Mouse (Mus musculus): ENCODE measurements around the gene Zfp644. TPM values are rescaled to one million over a fixed set of nuclear protein-coding genes. Genes with fewer than 3 reads are reported as not detected.

Zfp644 gene
- polyA plus RNA-seq, 1 experiment from 2014 or later: 119 TPM

GRCm38 (mm10) chr5:106709388-106710084, 12.4 kb upstream of the Zfp644 start:
- H3K4me3 ChIP-seq (ENCODE audit: low read depth, low read length): no peak overlapping the region
- no peak for DNase-seq (ENCODE audit: low spot score)
- no peaks in the 10 kb centered on the region for H3K27me3 ChIP-seq (ENCODE audit: control insufficient read depth, insufficient read depth, low read length)
- H3K9me3 ChIP-seq (ENCODE audit: control insufficient read depth, low read length): no peaks in the 10 kb centered on the region
- no peak overlapping the region for H3K4me2 ChIP-seq (replicated peaks; ENCODE audit: low read depth, low read length)
- 45% methylated on average over 11 of the region's 11 CpGs for WGBS
- ATAC-seq (ENCODE audit: low FRiP score): no peak
- no peak overlapping the region for H3K27ac ChIP-seq (ENCODE audit: low read depth, low read length)
- H3K4me1 ChIP-seq (replicated peaks; ENCODE audit: control insufficient read depth, insufficient read depth, low read length): no peaks in the 10 kb centered on the region
- H3K36me3 ChIP-seq (ENCODE audit: control insufficient read depth, insufficient read depth, low read length): no peaks in the 10 kb centered on the region
- no peak overlapping the region for H3K9ac ChIP-seq (ENCODE audit: low read depth, low read length)

GRCm38 (mm10) chr5:106706363-106706762, 9.3 kb upstream of the Zfp644 start:
- no peak for ATAC-seq (ENCODE audit: low FRiP score)
- DNase-seq (ENCODE audit: low spot score): no peak
- no peaks in the 10 kb centered on the region for H3K27me3 ChIP-seq (ENCODE audit: control insufficient read depth, insufficient read depth, low read length)

GRCm38 (mm10) chr5:106705162-106705561, 8.1 kb upstream of the Zfp644 start:
- no peak for DNase-seq (ENCODE audit: low spot score)
- ATAC-seq (ENCODE audit: low FRiP score): no peak
- H3K9me3 ChIP-seq (ENCODE audit: control insufficient read depth, low read length): no peaks in the 10 kb centered on the region
- no peak overlapping the region for H3K4me2 ChIP-seq (replicated peaks; ENCODE audit: low read depth, low read length)
- WGBS: 85% methylated on average over 5 of the region's 5 CpGs
- H3K4me1 ChIP-seq (replicated peaks; ENCODE audit: control insufficient read depth, insufficient read depth, low read length): no peaks in the 10 kb centered on the region
- H3K36me3 ChIP-seq (ENCODE audit: control insufficient read depth, insufficient read depth, low read length): no peaks in the 10 kb centered on the region
- no peak overlapping the region for H3K4me3 ChIP-seq (ENCODE audit: low read depth, low read length)
- no peak overlapping the region for H3K27ac ChIP-seq (ENCODE audit: low read depth, low read length)
- no peaks in the 10 kb centered on the region for H3K27me3 ChIP-seq (ENCODE audit: control insufficient read depth, insufficient read depth, low read length)
- H3K9ac ChIP-seq (ENCODE audit: low read depth, low read length): no peak overlapping the region

More at GRCm38 (mm10) chr5:106706363-106706762, 9.3 kb upstream of the Zfp644 start:
- Histone ChIP-seq H3K36me3 (ENCODE audit: control insufficient read depth, insufficient read depth, low read length) (no peaks in the 10 kb centered on the region), H3K9me3 (ENCODE audit: control insufficient read depth, low read length) (no peaks in the 10 kb centered on the region), H3K4me1 (replicated peaks; ENCODE audit: control insufficient read depth, insufficient read depth, low read length) (no peaks in the 10 kb centered on the region), H3K4me3 (ENCODE audit: low read depth, low read length) (no peak overlapping the region), H3K9ac (ENCODE audit: low read depth, low read length) (no peak overlapping the region), H3K27ac (ENCODE audit: low read depth, low read length) (no peak overlapping the region), H3K4me2 (replicated peaks; ENCODE audit: low read depth, low read length) (no peak overlapping the region)
- WGBS: 91% methylated on average over 3 of the region's 3 CpGs

- H3K36me3 ChIP-seq (ENCODE audit: control insufficient read depth, insufficient read depth, low read length): no peaks in the 10 kb centered on the region
- no peaks in the 10 kb centered on the region for H3K27me3 ChIP-seq (ENCODE audit: control insufficient read depth, insufficient read depth, low read length)
- 1% methylated on average over 49 of the region's 63 CpGs for WGBS
- peaks cover 6% of the 10 kb centered on the region; the same call in 1 of the 2 replicates for H3K4me1 ChIP-seq (replicated peaks; ENCODE audit: control insufficient read depth, insufficient read depth, low read length)
- ATAC-seq (ENCODE audit: low FRiP score) (peak; percentile 92), DNase-seq (ENCODE audit: low spot score) (peak; percentile 82)
- H3K27ac ChIP-seq (ENCODE audit: low read depth, low read length): peak overlapping the region; percentile 99
- H3K9me3 ChIP-seq (ENCODE audit: control insufficient read depth, low read length): no peaks in the 10 kb centered on the region
- H3K4me3 ChIP-seq (ENCODE audit: low read depth, low read length): peak overlapping the region; percentile 90
- peak overlapping the region; percentile 71 for H3K4me2 ChIP-seq (replicated peaks; ENCODE audit: low read depth, low read length)
- peak overlapping the region; percentile 99 for H3K9ac ChIP-seq (ENCODE audit: low read depth, low read length)
Observed at GRCm38 (mm10) chr5:106695681-106696395, 1.2 kb downstream of the Zfp644 start.

GRCm38 (mm10) chr5:106695141-106695540, 1.9 kb downstream of the Zfp644 start:
- ATAC-seq (ENCODE audit: low FRiP score) (no peak), DNase-seq (ENCODE audit: low spot score) (peak; percentile 27)
- peak overlapping the region; percentile 71 for H3K4me2 ChIP-seq (replicated peaks; ENCODE audit: low read depth, low read length)
- no peak overlapping the region for H3K27ac ChIP-seq (ENCODE audit: low read depth, low read length)
- no peaks in the 10 kb centered on the region for H3K36me3 ChIP-seq (ENCODE audit: control insufficient read depth, insufficient read depth, low read length)
- WGBS: 50% methylated on average over 9 of the region's 9 CpGs
- no peaks in the 10 kb centered on the region for H3K27me3 ChIP-seq (ENCODE audit: control insufficient read depth, insufficient read depth, low read length)
- H3K9me3 ChIP-seq (ENCODE audit: control insufficient read depth, low read length): no peaks in the 10 kb centered on the region
- peaks cover 6% of the 10 kb centered on the region; the same call in 1 of the 2 replicates for H3K4me1 ChIP-seq (replicated peaks; ENCODE audit: control insufficient read depth, insufficient read depth, low read length)
- peak overlapping the region; percentile 99 for H3K9ac ChIP-seq (ENCODE audit: low read depth, low read length)
- peak overlapping the region; percentile 90 for H3K4me3 ChIP-seq (ENCODE audit: low read depth, low read length)

- Histone ChIP-seq H3K9me3 (ENCODE audit: control insufficient read depth, low read length) (no peaks in the 10 kb centered on the region), H3K36me3 (ENCODE audit: control insufficient read depth, insufficient read depth, low read length) (no peaks in the 10 kb centered on the region), H3K4me3 (ENCODE audit: low read depth, low read length) (peak overlapping the region; percentile 90), H3K27me3 (ENCODE audit: control insufficient read depth, insufficient read depth, low read length) (no peaks in the 10 kb centered on the region), H3K4me2 (replicated peaks; ENCODE audit: low read depth, low read length) (peak overlapping the region; percentile 71), H3K4me1 (replicated peaks; ENCODE audit: control insufficient read depth, insufficient read depth, low read length) (peaks cover 6% of the 10 kb centered on the region; the same call in 1 of the 2 replicates), H3K27ac (ENCODE audit: low read depth, low read length) (no peak overlapping the region), H3K9ac (ENCODE audit: low read depth, low read length) (no peak overlapping the region)
- 100% methylated on average over 1 of the region's 1 CpGs for WGBS
- DNase-seq (ENCODE audit: low spot score) (no peak), ATAC-seq (ENCODE audit: low FRiP score) (no peak)
Observed at GRCm38 (mm10) chr5:106694683-106695082, 2.4 kb downstream of the Zfp644 start.

GRCm38 (mm10) chr5:106693034-106693433, 4.1 kb downstream of the Zfp644 start:
- Histone ChIP-seq H3K36me3 (ENCODE audit: control insufficient read depth, insufficient read depth, low read length) (no peaks in the 10 kb centered on the region), H3K27me3 (ENCODE audit: control insufficient read depth, insufficient read depth, low read length) (no peaks in the 10 kb centered on the region), H3K4me3 (ENCODE audit: low read depth, low read length) (no peak overlapping the region), H3K4me1 (replicated peaks; ENCODE audit: control insufficient read depth, insufficient read depth, low read length) (peaks cover 6% of the 10 kb centered on the region; the same call in 1 of the 2 replicates), H3K4me2 (replicated peaks; ENCODE audit: low read depth, low read length) (no peak overlapping the region), H3K27ac (ENCODE audit: low read depth, low read length) (no peak overlapping the region), H3K9me3 (ENCODE audit: control insufficient read depth, low read length) (no peaks in the 10 kb centered on the region), H3K9ac (ENCODE audit: low read depth, low read length) (no peak overlapping the region)
- no peak for ATAC-seq (ENCODE audit: low FRiP score)
- DNase-seq (ENCODE audit: low spot score): no peak
- whole genome bisulfite sequencing: 85% methylated on average over 4 of the region's 4 CpGs

GRCm38 (mm10) chr5:106680636-106681458, 16.2 kb downstream of the Zfp644 start:
- H3K27me3 ChIP-seq (ENCODE audit: control insufficient read depth, insufficient read depth, low read length): no peaks in the 10 kb centered on the region
- no peak overlapping the region for H3K4me3 ChIP-seq (ENCODE audit: low read depth, low read length)
- ATAC-seq (ENCODE audit: low FRiP score) (no peak), DNase-seq (ENCODE audit: low spot score) (no peak)
- H3K27ac ChIP-seq (ENCODE audit: low read depth, low read length): no peak overlapping the region
- WGBS: 97% methylated on average over 6 of the region's 6 CpGs
- no peaks in the 10 kb centered on the region for H3K9me3 ChIP-seq (ENCODE audit: control insufficient read depth, low read length)
- H3K9ac ChIP-seq (ENCODE audit: low read depth, low read length): no peak overlapping the region
- no peaks in the 10 kb centered on the region for H3K4me1 ChIP-seq (replicated peaks; ENCODE audit: control insufficient read depth, insufficient read depth, low read length)
- H3K4me2 ChIP-seq (replicated peaks; ENCODE audit: low read depth, low read length): no peak overlapping the region
- 0 out of 2 replicates have a peak, but pooled peaks cover 2% of the 10 kb centered on the region for H3K36me3 ChIP-seq (ENCODE audit: control insufficient read depth, insufficient read depth, low read length)

Measured in hindbrain, embryonic 11.5 days (tissue).